Mouse (Mus musculus) C2C12 (cell line): ENCODE results near the gene Efnb3.

Experiments
- CTCF ChIP-seq: IDR thresholded peaks from one replicate; pipeline ENCODE4 v1.5.1; 2011; ENCODE audit not compliant: control insufficient read depth, insufficient read depth, insufficient read length
- FOSL1 ChIP-seq: IDR thresholded peaks from one replicate; pipeline ENCODE4 v1.8.0; 2011; ENCODE audit warnings: mild to moderate bottlenecking, low read length; ENCODE audit not compliant: poor library complexity, insufficient read depth, severe bottlenecking
- USF1 ChIP-seq: IDR thresholded peaks from one replicate; pipeline ENCODE4 v1.6.1; 2011; ENCODE audit warnings: low read depth, mild to moderate bottlenecking, control low read depth, moderate library complexity

- TF ChIP-seq CTCF (no peak), FOSL1 (no peak), USF1 (no peak)
Observed at GRCm38 (mm10) chr11:69521526-69522149, 38.4 kb downstream of the Efnb3 start.
